Mouse (Mus musculus) heart, embryonic 10.5 days (tissue): ENCODE measurements around the gene Tmem59. TPM values are rescaled to one million over a fixed set of nuclear protein-coding genes. Genes with fewer than 3 reads are reported as not detected.

Experiments
- DNase-seq: peaks from one replicate; pipeline ENCODE4 v3.0.0-alpha.2; 2017; ENCODE audit warnings: low spot score
- H3K27ac ChIP-seq: fragments of 300-500 bp; sonication (generic); 2 replicates; pipeline ENCODE4 v1.5.1; 2016; ENCODE audit warnings: mild to moderate bottlenecking
- H3K27me3 ChIP-seq: fragments of 300-500 bp; sonication (generic); 2 replicates; pipeline ENCODE4 v1.6.1; 2016; ENCODE audit warnings: mild to moderate bottlenecking; ENCODE audit not compliant: poor library complexity, insufficient read depth, severe bottlenecking
- H3K36me3 ChIP-seq: fragments of 300-500 bp; sonication (generic); 2 replicates; pipeline ENCODE4 v1.6.1; 2016; ENCODE audit warnings: mild to moderate bottlenecking, moderate library complexity
- H3K4me1 ChIP-seq: fragments of 300-500 bp; sonication (generic); 2 replicates; pipeline ENCODE4 v1.6.1; 2016; ENCODE audit warnings: mild to moderate bottlenecking
- H3K4me3 ChIP-seq: fragments of 300-500 bp; sonication (generic); 2 replicates; pipeline ENCODE4 v1.5.1; 2016; ENCODE audit warnings: mild to moderate bottlenecking, moderate library complexity
- H3K9me3 ChIP-seq: fragments of 300-500 bp; sonication (generic); 2 replicates; pipeline ENCODE4 v1.6.1; 2016; ENCODE audit warnings: mild to moderate bottlenecking, moderate library complexity
- WGBS: fragments of 180-500 bp; shearing (Covaris S2); methylation state at CpG from one replicate; pipeline ENCODE4 v1.1.7; 2016; 5-methylcytosine and 5-hydroxymethylcytosine counted together
- polyA plus RNA-seq: library from polyadenylated mRNA; unstranded; fragments of >200 nt; fragmentation: Nextera tagmentation; extraction: Ambion mirVana; gene quantifications from 2 replicates; pipeline ENCODE4 v1.2.1, GENCODE M21; 2016

Gene Tmem59
- polyA plus RNA-seq, 1 experiment from 2014 or later = 299 TPM

GRCm38 (mm10) chr4:107185703-107186102 lies 7.5 kb downstream of the Tmem59 start:
- Histone ChIP-seq H3K36me3 (peaks cover 44% of the 10 kb centered on the region), H3K27ac (no peak overlapping the region), H3K27me3 (no peaks in the 10 kb centered on the region), H3K9me3 (no peaks in the 10 kb centered on the region), H3K4me1 (peaks cover 6% of the 10 kb centered on the region; the same call in 1 of the 2 replicates), H3K4me3 (no peak overlapping the region)
- 81% methylated on average over 3 of the region's 3 CpGs for WGBS
- DNase-seq = no peak

DNA sequence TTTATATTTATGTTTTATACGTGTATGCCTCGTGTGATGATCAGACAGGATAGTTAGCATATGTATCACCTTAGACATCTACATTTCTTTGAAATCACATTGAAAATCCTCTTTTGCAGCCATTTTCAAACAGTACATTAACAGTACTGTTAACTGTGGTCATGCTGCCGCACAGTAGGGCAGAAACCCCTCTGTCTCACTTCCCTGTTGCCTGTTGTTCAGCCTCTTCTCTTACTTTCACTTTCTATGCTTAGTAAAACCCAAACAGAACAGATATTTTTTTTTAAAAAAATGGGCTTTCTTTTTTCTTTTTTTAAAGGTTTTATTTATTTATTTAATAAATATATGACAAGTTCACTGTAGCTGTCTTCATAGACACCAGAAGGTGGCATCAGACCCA lies 15.6 kb downstream of the Tmem59 start:
- 95% methylated on average over 3 of the region's 3 CpGs for WGBS
- H3K4me1 ChIP-seq = no peaks in the 10 kb centered on the region
- H3K27ac ChIP-seq = no peak overlapping the region
- no peak for DNase-seq
- no peaks in the 10 kb centered on the region for H3K27me3 ChIP-seq
- H3K9me3 ChIP-seq = no peaks in the 10 kb centered on the region
- peaks cover 84% of the 10 kb centered on the region for H3K36me3 ChIP-seq
- no peak overlapping the region for H3K4me3 ChIP-seq

DNA sequence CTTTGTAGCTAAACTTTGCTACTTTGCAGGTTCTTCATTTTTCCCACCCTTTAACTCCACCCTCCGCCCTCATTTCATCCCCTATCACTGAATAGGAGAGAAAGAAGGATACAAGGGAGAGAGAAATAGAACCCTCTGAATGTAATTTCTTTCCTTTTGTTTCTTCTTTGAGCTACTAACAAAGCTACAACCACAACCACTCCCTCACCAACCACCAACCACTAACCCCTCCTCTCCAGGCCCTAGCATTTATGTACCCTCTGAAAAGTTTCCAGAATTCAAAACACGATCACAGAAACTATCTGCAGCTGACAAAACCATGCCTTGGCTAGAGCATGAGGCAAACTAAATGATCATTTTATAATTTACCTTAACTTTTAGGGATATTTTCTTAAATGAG lies 18.3 kb downstream of the Tmem59 start:
- H3K4me1 ChIP-seq = no peaks in the 10 kb centered on the region
- H3K4me3 ChIP-seq = no peak overlapping the region
- 98% methylated on average over 2 of the region's 2 CpGs for WGBS
- no peaks in the 10 kb centered on the region for H3K27me3 ChIP-seq
- peaks cover 86% of the 10 kb centered on the region for H3K36me3 ChIP-seq
- no peak for DNase-seq
- no peak overlapping the region for H3K27ac ChIP-seq
- H3K9me3 ChIP-seq = no peaks in the 10 kb centered on the region

DNA sequence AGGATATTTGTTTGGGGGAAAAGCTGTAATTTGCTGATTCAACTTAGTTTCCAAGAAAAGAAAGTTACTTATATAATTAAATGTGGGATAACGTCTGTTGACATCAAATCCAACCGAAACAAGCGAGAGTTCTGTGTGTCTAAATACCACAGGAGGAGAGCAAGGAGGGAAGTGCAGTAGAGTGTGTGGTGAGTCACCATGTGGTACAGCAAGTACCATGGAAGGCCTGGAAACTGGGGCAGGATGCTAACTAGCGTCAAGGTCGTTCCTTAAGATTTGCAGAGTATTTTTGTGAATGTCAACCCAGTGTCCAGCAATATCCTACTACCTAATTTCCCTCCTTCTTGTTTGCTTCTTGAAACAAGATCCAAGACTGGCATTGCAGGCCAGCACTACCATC lies 19.9 kb downstream of the Tmem59 start:
- Histone ChIP-seq H3K36me3 (peaks cover 91% of the 10 kb centered on the region), H3K27ac (no peak overlapping the region), H3K4me1 (no peaks in the 10 kb centered on the region), H3K27me3 (no peaks in the 10 kb centered on the region), H3K4me3 (no peak overlapping the region), H3K9me3 (no peaks in the 10 kb centered on the region)
- WGBS = 92% methylated on average over 5 of the region's 5 CpGs
- no peak for DNase-seq

GRCm38 (mm10) chr4:107201779-107202178 lies 23.6 kb downstream of the Tmem59 start:
- Histone ChIP-seq H3K9me3 (no peaks in the 10 kb centered on the region), H3K27ac (no peak overlapping the region), H3K4me3 (no peak overlapping the region), H3K27me3 (no peaks in the 10 kb centered on the region), H3K4me1 (no peaks in the 10 kb centered on the region), H3K36me3 (peaks cover 93% of the 10 kb centered on the region)
- no peak for DNase-seq
- WGBS = 91% methylated on average over 3 of the region's 3 CpGs

DNA sequence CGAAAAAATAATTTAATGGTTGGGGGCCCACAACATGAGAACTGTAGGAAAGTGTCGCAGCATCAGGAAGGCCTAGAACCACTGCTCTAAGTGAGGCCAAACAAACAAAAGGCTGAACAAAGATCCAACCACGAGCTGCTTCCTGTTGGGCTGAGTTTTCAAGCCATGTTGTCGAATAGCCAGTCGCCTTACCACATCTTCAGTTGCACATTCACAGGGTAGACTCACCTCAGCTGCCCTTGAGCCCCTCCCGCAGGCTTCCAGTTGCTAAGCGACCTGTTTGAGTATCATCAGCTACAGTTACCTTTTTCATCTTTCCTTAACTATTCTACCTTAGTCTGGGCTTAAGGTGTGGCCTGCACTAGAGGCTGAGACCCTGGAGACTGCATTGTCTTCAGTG lies 24.8 kb downstream of the Tmem59 start:
- H3K36me3 ChIP-seq = peaks cover 93% of the 10 kb centered on the region
- no peaks in the 10 kb centered on the region for H3K27me3 ChIP-seq
- H3K9me3 ChIP-seq = no peaks in the 10 kb centered on the region
- no peak for DNase-seq
- no peak overlapping the region for H3K27ac ChIP-seq
- WGBS = 86% methylated on average over 7 of the region's 7 CpGs
- H3K4me1 ChIP-seq = no peaks in the 10 kb centered on the region
- H3K4me3 ChIP-seq = no peak overlapping the region

DNA sequence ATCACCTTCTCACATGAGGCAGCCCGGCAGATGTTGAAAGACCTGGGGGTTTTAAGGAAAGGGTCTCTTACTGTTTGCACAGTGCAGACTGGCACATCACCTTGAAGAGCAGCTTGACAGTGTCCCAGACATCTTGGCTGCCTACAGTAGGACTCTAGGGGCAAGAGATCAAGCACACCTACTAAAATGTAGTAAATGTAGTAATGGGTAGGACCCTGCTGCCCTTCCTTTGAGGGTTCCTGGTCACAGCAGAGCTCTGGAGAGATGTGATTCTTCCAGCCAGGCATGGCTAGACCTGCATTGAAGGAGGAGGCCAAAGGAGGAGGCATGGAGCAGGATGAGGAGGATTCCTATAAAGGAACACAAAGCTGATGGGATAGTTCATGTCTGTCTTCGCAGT lies 28.8 kb downstream of the Tmem59 start:
- Histone ChIP-seq H3K27me3 (no peaks in the 10 kb centered on the region), H3K4me3 (no peak overlapping the region), H3K4me1 (peaks cover 8% of the 10 kb centered on the region), H3K9me3 (no peaks in the 10 kb centered on the region), H3K27ac (no peak overlapping the region), H3K36me3 (peaks cover 58% of the 10 kb centered on the region)
- DNase-seq = no peak
- WGBS = 92% methylated on average over 2 of the region's 2 CpGs

GRCm38 (mm10) chr4:107208880-107209279 lies 30.7 kb downstream of the Tmem59 start, which contains the start of gene Ldlrad1:
Gene Ldlrad1 (plus strand): TSS chr4:107209180.
- no peak within 1 kb of the TSS for H3K27ac ChIP-seq
- no peak for DNase-seq
- H3K4me3 ChIP-seq = no peak within 1 kb of the TSS
- H3K4me1 ChIP-seq = peaks cover 17% of the 10 kb centered on the region
- H3K27me3 ChIP-seq = 0 out of 2 replicates have a peak, but pooled peaks cover 5% of the 10 kb centered on the region
- WGBS = 78% methylated on average over 3 of the region's 3 CpGs
- peaks cover 40% of the 10 kb centered on the region for H3K36me3 ChIP-seq
- no peaks in the 10 kb centered on the region for H3K9me3 ChIP-seq

GRCm38 (mm10) chr4:107210483-107211097 lies 32.4 kb downstream of the Tmem59 start:
- Histone ChIP-seq H3K36me3 (peaks cover 23% of the 10 kb centered on the region; the same call in 1 of the 2 replicates), H3K4me3 (no peak overlapping the region), H3K9me3 (no peaks in the 10 kb centered on the region), H3K27me3 (peaks cover 7% of the 10 kb centered on the region; the same call in 1 of the 2 replicates), H3K4me1 (peaks cover 17% of the 10 kb centered on the region), H3K27ac (no peak overlapping the region)
- DNase-seq = no peak
- 73% methylated on average over 5 of the region's 5 CpGs for WGBS

DNA sequence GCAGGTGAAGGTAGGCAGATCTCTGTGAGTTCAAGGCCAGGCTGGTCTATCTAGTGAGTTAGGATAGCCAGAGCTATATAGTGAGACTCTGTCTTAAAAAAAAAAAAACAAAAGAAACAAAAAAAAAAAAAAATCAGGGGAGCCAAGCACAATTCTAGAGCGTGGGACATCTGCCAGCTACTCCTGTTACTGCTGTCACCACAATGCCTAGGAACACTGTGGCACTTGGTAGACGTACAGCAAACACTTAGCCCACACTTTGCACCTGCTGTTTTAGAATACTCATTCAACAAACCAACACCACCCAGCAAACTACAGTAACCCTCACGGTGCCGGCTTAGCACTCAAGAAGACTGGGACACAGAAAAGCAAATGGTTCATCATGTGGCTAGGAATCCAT lies 33.3 kb downstream of the Tmem59 start:
- WGBS = 82% methylated on average over 4 of the region's 4 CpGs
- Histone ChIP-seq H3K4me3 (no peak overlapping the region), H3K4me1 (peaks cover 17% of the 10 kb centered on the region), H3K36me3 (peaks cover 17% of the 10 kb centered on the region; the same call in 1 of the 2 replicates), H3K27ac (no peak overlapping the region), H3K27me3 (peaks cover 10% of the 10 kb centered on the region; the same call in 1 of the 2 replicates), H3K9me3 (no peaks in the 10 kb centered on the region)
- no peak for DNase-seq

DNA sequence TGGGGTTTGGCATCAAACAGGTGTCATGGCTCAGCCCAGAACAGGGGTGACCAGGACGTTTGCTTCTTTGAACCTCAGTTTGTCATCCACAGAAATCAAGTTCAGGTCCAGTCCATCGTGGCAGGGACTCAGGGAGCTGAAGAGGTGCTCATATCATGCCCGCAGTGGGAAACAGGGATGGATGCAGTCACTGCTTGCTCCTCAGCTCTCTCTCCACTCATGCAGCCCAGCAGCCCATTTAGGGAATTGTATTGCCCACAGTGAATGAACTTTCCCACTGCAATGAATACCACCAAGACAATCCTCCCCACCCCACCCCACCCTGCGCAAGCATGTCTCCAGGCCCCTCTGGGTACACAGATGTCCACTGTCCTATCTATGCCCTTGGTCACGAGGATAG lies 33.7 kb downstream of the Tmem59 start:
- peaks cover 10% of the 10 kb centered on the region; the same call in 1 of the 2 replicates for H3K27me3 ChIP-seq
- H3K4me3 ChIP-seq = no peak overlapping the region
- peaks cover 17% of the 10 kb centered on the region for H3K4me1 ChIP-seq
- H3K27ac ChIP-seq = no peak overlapping the region
- H3K36me3 ChIP-seq = peaks cover 14% of the 10 kb centered on the region; the same call in 1 of the 2 replicates
- DNase-seq = no peak
- 89% methylated on average over 5 of the region's 5 CpGs for WGBS
- H3K9me3 ChIP-seq = no peaks in the 10 kb centered on the region

- DNase-seq = no peak
- no peaks in the 10 kb centered on the region for H3K36me3 ChIP-seq
- H3K4me3 ChIP-seq = no peak overlapping the region
- peaks cover 15% of the 10 kb centered on the region; the same call in 1 of the 2 replicates for H3K27me3 ChIP-seq
- H3K27ac ChIP-seq = no peak overlapping the region; the same call in 1 of the 2 replicates
- H3K9me3 ChIP-seq = no peaks in the 10 kb centered on the region
- peaks cover 25% of the 10 kb centered on the region for H3K4me1 ChIP-seq
- 70% methylated on average over 12 of the region's 12 CpGs for WGBS
Measured at GRCm38 (mm10) chr4:107213279-107214011, 35.2 kb downstream of the Tmem59 start.

GRCm38 (mm10) chr4:107217574-107217973 lies 39.4 kb downstream of the Tmem59 start:
- WGBS = 58% methylated on average over 9 of the region's 9 CpGs
- Histone ChIP-seq H3K9me3 (no peaks in the 10 kb centered on the region), H3K4me3 (no peak overlapping the region), H3K27me3 (peaks cover 19% of the 10 kb centered on the region; the same call in 1 of the 2 replicates), H3K4me1 (peaks cover 16% of the 10 kb centered on the region), H3K36me3 (no peaks in the 10 kb centered on the region), H3K27ac (no peak overlapping the region)
- DNase-seq = no peak
